16 mouse cellular contexts compared by ENCODE assay signal in genomic region chr8:78022986-78023385, GRCm38 (mm10).
DNase-seq lines count a peak whose midpoint lies in the region; ATAC-seq and TF ChIP-seq lines count a peak whose summit lies in the region.
"Had no signal": no experiment of that assay in that cellular context is flagged by ENCODE, and none has a peak within 500 bp of the region (broad histone marks: within the 10 kb centered on the region; RNA-seq: fewer than 3 reads in every experiment).

No protein-coding gene starts in this region.

- H3K36me3 ChIP-seq in heart, postnatal 0 days (replicated peaks; ENCODE audit: control insufficient read depth, insufficient read depth, low read length) = no peaks in the 10 kb centered on the region
- H3K36me3 ChIP-seq in lung, embryonic 14.5 days (ENCODE audit: insufficient read depth) = no peaks in the 10 kb centered on the region
- no peaks in the 10 kb centered on the region for H3K36me3 ChIP-seq in intestine, embryonic 15.5 days
- H3K36me3 ChIP-seq in neural tube, embryonic 15.5 days = no peaks in the 10 kb centered on the region
- H3K36me3 ChIP-seq: embryonic facial prominence, embryonic 13.5 days; forebrain, embryonic 10.5 days; hindbrain, embryonic 13.5 days had no signal

- H3K27ac ChIP-seq in heart, postnatal 0 days (ENCODE audit: low read depth) = peak overlapping the region; percentile 79
- H3K27ac ChIP-seq in lung, embryonic 14.5 days (ENCODE audit: low read depth) = peak overlapping the region; percentile 92
- peak overlapping the region; percentile 58; the same call in 1 of the 2 replicates for H3K27ac ChIP-seq in intestine, embryonic 15.5 days
- H3K27ac ChIP-seq in neural tube, embryonic 15.5 days (replicated peaks) = peak overlapping the region; percentile 23; the same call in 1 of the 2 replicates
- H3K27ac ChIP-seq: forebrain, embryonic 10.5 days; hindbrain, embryonic 13.5 days had no signal

- no peak for DNase-seq in heart, postnatal 0 days (ENCODE audit: low spot score)
- no peak for DNase-seq in heart, postnatal 4 days
- peak; percentile 72 for DNase-seq in lung, embryonic 14.5 days
- DNase-seq in lung, postnatal 36 days = no peak
- DNase-seq in yolk sac, embryonic 10.5 days (ENCODE audit: low spot score) = no peak
- DNase-seq: adrenal gland, adult 2 months; cerebellum, adult 18-20 months; liver; right cerebral cortex, postnatal 14 days; thymus, adult 2 months had no signal

- no peak for TF ChIP-seq EP300 in heart, postnatal 0 days (IDR thresholded peaks at IDR 0.05; ENCODE audit: low read depth)

- no peak overlapping the region for H3K9ac ChIP-seq in heart, postnatal 0 days (replicated peaks; ENCODE audit: low read depth, low read length)
- no peak overlapping the region for H3K9ac ChIP-seq in lung, embryonic 14.5 days
- no peak overlapping the region for H3K9ac ChIP-seq in intestine, embryonic 15.5 days
- no peak overlapping the region for H3K9ac ChIP-seq in neural tube, embryonic 15.5 days (replicated peaks)
- H3K9ac ChIP-seq: embryonic facial prominence, embryonic 13.5 days; hindbrain, embryonic 13.5 days had no signal

- TF ChIP-seq CTCF in heart, postnatal 0 days (IDR thresholded peaks at IDR 0.05; ENCODE audit: low read depth) = no peak
- no peak for TF ChIP-seq CTCF in lung, embryonic 14.5 days (IDR thresholded peaks at IDR 0.05; ENCODE audit: low read depth)

- no peak overlapping the region for H3K4me2 ChIP-seq in heart, postnatal 0 days (ENCODE audit: low read depth, low read length)
- H3K4me2 ChIP-seq in lung, embryonic 14.5 days = peak overlapping the region; percentile 3; the same call in 1 of the 2 replicates
- H3K4me2 ChIP-seq in intestine, embryonic 15.5 days (replicated peaks) = no peak overlapping the region
- no peak overlapping the region for H3K4me2 ChIP-seq in neural tube, embryonic 15.5 days
- H3K4me2 ChIP-seq: embryonic facial prominence, embryonic 13.5 days; hindbrain, embryonic 13.5 days had no signal

- no peak for ATAC-seq in heart, postnatal 0 days (ENCODE audit: insufficient read depth, low read depth)
- peak; percentile 65 for ATAC-seq in lung, embryonic 14.5 days (ENCODE audit: insufficient read depth)
- ATAC-seq in intestine, embryonic 15.5 days = 0 out of 2 replicates have a peak, but pooled peaks have one; percentile 25
- ATAC-seq in neural tube, embryonic 15.5 days (ENCODE audit: low FRiP score) = no peak
- ATAC-seq: CD4-positive, CD25-positive, alpha-beta regulatory T cell, adult 4 months had no signal

- peaks cover 56% of the 10 kb centered on the region for H3K4me1 ChIP-seq in heart, postnatal 0 days (ENCODE audit: control insufficient read depth, insufficient read depth)
- H3K4me1 ChIP-seq in lung, embryonic 14.5 days (ENCODE audit: insufficient read depth) = peaks cover 22% of the 10 kb centered on the region
- H3K4me1 ChIP-seq in intestine, embryonic 15.5 days (replicated peaks) = 0 out of 2 replicates have a peak, but pooled peaks cover 9% of the 10 kb centered on the region
- peaks cover 8% of the 10 kb centered on the region; the same call in 1 of the 2 replicates for H3K4me1 ChIP-seq in neural tube, embryonic 15.5 days
- H3K4me1 ChIP-seq: hindbrain, embryonic 13.5 days had no signal

- no peaks in the 10 kb centered on the region for H3K27me3 ChIP-seq in heart, postnatal 0 days (ENCODE audit: control insufficient read depth, insufficient read depth, low read length)
- H3K27me3 ChIP-seq in lung, embryonic 14.5 days (ENCODE audit: insufficient read depth, low read length) = no peaks in the 10 kb centered on the region
- no peaks in the 10 kb centered on the region for H3K27me3 ChIP-seq in intestine, embryonic 15.5 days (replicated peaks)
- H3K27me3 ChIP-seq in neural tube, embryonic 15.5 days (replicated peaks) = no peaks in the 10 kb centered on the region
- H3K27me3 ChIP-seq: embryonic facial prominence, embryonic 13.5 days; hindbrain, embryonic 13.5 days had no signal

- no peaks in the 10 kb centered on the region for H3K9me3 ChIP-seq in heart, postnatal 0 days (replicated peaks; ENCODE audit: control insufficient read depth, low read length)
- H3K9me3 ChIP-seq in lung, embryonic 14.5 days (ENCODE audit: low read depth, low read length) = no peaks in the 10 kb centered on the region
- no peaks in the 10 kb centered on the region for H3K9me3 ChIP-seq in intestine, embryonic 15.5 days
- H3K9me3 ChIP-seq in neural tube, embryonic 15.5 days (replicated peaks) = no peaks in the 10 kb centered on the region
- H3K9me3 ChIP-seq: embryonic facial prominence, embryonic 13.5 days; forebrain, embryonic 10.5 days; hindbrain, embryonic 13.5 days had no signal

- 65% methylated on average over 5 of the region's 5 CpGs for WGBS in heart, postnatal 0 days
- WGBS in lung, embryonic 14.5 days = 20% methylated on average over 5 of the region's 5 CpGs
- WGBS in intestine, embryonic 15.5 days = 43% methylated on average over 5 of the region's 5 CpGs
- WGBS in neural tube, embryonic 15.5 days = 58% methylated on average over 5 of the region's 5 CpGs

- H3K4me3 ChIP-seq in heart, postnatal 0 days (ENCODE audit: low read depth, low read length) = no peak overlapping the region
- H3K4me3 ChIP-seq in lung, embryonic 14.5 days (ENCODE audit: low read depth, low read length) = no peak overlapping the region
- H3K4me3 ChIP-seq in intestine, embryonic 15.5 days (replicated peaks) = no peak overlapping the region
- H3K4me3 ChIP-seq in neural tube, embryonic 15.5 days (replicated peaks) = no peak overlapping the region
- H3K4me3 ChIP-seq: embryonic facial prominence, embryonic 13.5 days; forebrain, embryonic 10.5 days; hindbrain, embryonic 13.5 days had no signal

Comparison
In these comparisons a context has a peak if more than half of its experiments do, and no peak if none do; other contexts are left out.
1. ATAC-seq: peak in lung, embryonic 14.5 days (single experiment) and intestine, embryonic 15.5 days (single experiment); none in heart, postnatal 0 days (single experiment) and neural tube, embryonic 15.5 days (single experiment).
2. H3K27ac ChIP-seq: peak in every context shown above with its lines; median percentile 92 in lung, embryonic 14.5 days; 79 in heart, postnatal 0 days; 58 in intestine, embryonic 15.5 days; 23 in neural tube, embryonic 15.5 days.